Mouse (Mus musculus) kidney, embryonic 14.5 days (tissue): Measurements from ENCODE around the gene Dock4. TPM values are rescaled to one million over a fixed set of nuclear protein-coding genes. Genes with fewer than 3 reads are reported as not detected.
A peak's percentile ranks its signal among the peaks of the same experiment; 100 is the strongest.

Source experiments
- ATAC-seq: fragments of 200-750 bp; cut with Nextera tagmentation; 2 replicates; pipeline ENCODE4 v1.8.0; 2017; ENCODE audit warnings: moderate number of reproducible peaks, mild to moderate bottlenecking, moderate TSS enrichment, moderate library complexity; ENCODE audit not compliant: low FRiP score, low TSS enrichment
- H3K27ac ChIP-seq: fragments of 300-500 bp; sonication (generic); 2 replicates; pipeline ENCODE4 v1.5.1; 2014; ENCODE audit warnings: low read depth, mild to moderate bottlenecking, low read length, moderate library complexity, mixed read lengths
- H3K27me3 ChIP-seq: fragments of 300-500 bp; sonication (generic); 2 replicates; pipeline ENCODE4 v1.6.1; 2014; ENCODE audit warnings: mild to moderate bottlenecking, low read length; ENCODE audit not compliant: control insufficient read depth, insufficient read depth
- H3K36me3 ChIP-seq: fragments of 300-500 bp; sonication (generic); 2 replicates; pipeline ENCODE4 v1.6.1; 2014; ENCODE audit warnings: low read length, mixed read lengths; ENCODE audit not compliant: control insufficient read depth, insufficient read depth
- H3K4me1 ChIP-seq: fragments of 300-500 bp; sonication (generic); 2 replicates; pipeline ENCODE4 v1.6.1; 2014; ENCODE audit warnings: low read length, mixed read lengths; ENCODE audit not compliant: control insufficient read depth, insufficient read depth
- H3K4me2 ChIP-seq: fragments of 300-500 bp; sonication (generic); replicated peaks from 2 replicates; pipeline ENCODE4 v1.6.1; 2014; ENCODE audit warnings: low read depth, mild to moderate bottlenecking, low read length
- H3K4me3 ChIP-seq: fragments of 300-500 bp; sonication (generic); 2 replicates; pipeline ENCODE4 v1.5.1; 2014; ENCODE audit warnings: mild to moderate bottlenecking, low read length
- H3K9ac ChIP-seq: fragments of 300-500 bp; sonication (generic); 2 replicates; pipeline ENCODE4 v1.6.1; 2014; ENCODE audit warnings: low read depth, mild to moderate bottlenecking, low read length, moderate library complexity
- H3K9me3 ChIP-seq: fragments of 300-500 bp; sonication (generic); 2 replicates; pipeline ENCODE4 v1.6.1; 2016; ENCODE audit warnings: low read length; ENCODE audit not compliant: control insufficient read depth
- WGBS: fragments of 180-500 bp; shearing (Covaris S2); extraction: QIAGEN DNeasy Blood & Tissue Kit; methylation state at CpG from one replicate; pipeline ENCODE4 v1.1.7; 2014; 5-methylcytosine and 5-hydroxymethylcytosine counted together
- polyA plus RNA-seq: library from polyadenylated mRNA; unstranded; fragments of >200 nt; fragmentation: Nextera tagmentation; extraction: Ambion mirVana; gene quantifications from 2 replicates; pipeline ENCODE4 v1.2.1, GENCODE M21; 2014

Gene Dock4
- polyA plus RNA-seq, 1 experiment from 2014 or later: 17.9 TPM

DNA sequence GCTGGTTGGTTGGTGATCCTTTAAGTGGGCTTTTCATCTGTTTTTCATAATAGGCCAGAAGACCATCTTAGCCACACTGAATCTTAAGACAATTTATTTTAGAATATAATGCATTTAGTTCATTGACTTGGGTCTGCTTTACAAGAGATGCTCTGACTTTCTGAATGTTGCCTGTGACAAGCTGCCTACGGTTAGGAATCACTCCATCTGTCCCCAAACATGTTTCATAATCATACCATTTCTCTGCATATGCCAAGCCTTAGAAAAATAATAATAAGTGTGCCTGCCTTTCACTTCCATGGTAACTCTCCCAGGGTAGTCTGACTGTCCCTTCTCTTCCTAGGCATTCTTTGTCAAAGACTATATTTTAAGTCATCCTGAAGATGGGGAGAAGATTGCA is 383.5 kb downstream of the Dock4 start:
- no peaks in the 10 kb centered on the region for H3K4me1 ChIP-seq
- no peak overlapping the region for H3K4me3 ChIP-seq
- H3K36me3 ChIP-seq: no peaks in the 10 kb centered on the region
- no peak overlapping the region for H3K4me2 ChIP-seq
- no peak overlapping the region for H3K9ac ChIP-seq
- H3K9me3 ChIP-seq: no peaks in the 10 kb centered on the region
- H3K27me3 ChIP-seq: no peaks in the 10 kb centered on the region
- WGBS: 97% methylated on average over 1 of the region's 1 CpGs
- no peak for ATAC-seq
- no peak overlapping the region for H3K27ac ChIP-seq

DNA sequence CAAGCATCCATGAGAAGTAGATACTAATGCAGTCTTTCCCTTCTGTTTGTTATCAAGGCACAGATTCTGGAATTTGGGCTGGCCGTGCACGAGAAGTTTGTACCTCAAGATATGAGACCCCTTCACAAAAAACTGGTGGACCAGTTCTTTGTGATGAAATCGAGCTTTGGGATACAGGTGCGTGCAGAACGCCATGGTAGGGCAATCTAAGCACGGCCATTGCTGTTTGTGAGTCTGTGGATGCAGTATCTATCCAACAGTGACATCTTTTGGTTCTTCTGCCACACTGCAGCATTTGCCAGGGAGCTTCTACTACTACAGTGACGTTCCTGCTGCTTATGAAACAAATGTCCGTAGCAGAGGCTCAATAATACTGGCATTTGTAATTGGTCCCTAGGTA is 386.4 kb downstream of the Dock4 start:
- Histone ChIP-seq H3K27ac (no peak overlapping the region), H3K4me2 (no peak overlapping the region), H3K9ac (no peak overlapping the region), H3K27me3 (no peaks in the 10 kb centered on the region), H3K4me3 (no peak overlapping the region), H3K36me3 (no peaks in the 10 kb centered on the region; the same call in 1 of the 2 replicates), H3K4me1 (no peaks in the 10 kb centered on the region), H3K9me3 (no peaks in the 10 kb centered on the region)
- no peak for ATAC-seq
- WGBS: 66% methylated on average over 8 of the region's 8 CpGs

DNA sequence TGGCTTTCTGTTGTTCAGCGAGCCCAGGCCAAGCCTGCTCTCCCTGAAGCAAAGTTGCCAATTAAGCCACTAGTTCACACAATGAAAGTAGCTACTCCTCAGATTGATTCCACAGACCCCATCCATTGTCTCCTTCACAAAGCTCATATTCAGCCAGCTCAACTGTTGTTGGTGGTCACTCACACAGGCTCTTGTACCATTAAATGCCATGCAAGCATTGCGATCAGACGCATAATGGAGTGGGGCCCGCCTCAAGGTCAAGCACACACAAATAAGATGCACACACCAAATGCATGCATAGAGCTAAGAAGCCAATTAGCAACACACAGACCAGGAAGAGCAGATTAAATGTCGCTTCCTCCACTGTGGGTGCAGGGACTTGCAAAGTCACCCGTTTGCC is 391.2 kb downstream of the Dock4 start:
- Histone ChIP-seq H3K4me1 (0 out of 2 replicates have a peak, but pooled peaks cover 2% of the 10 kb centered on the region), H3K27me3 (no peaks in the 10 kb centered on the region), H3K36me3 (no peaks in the 10 kb centered on the region; the same call in 1 of the 2 replicates), H3K4me3 (no peak overlapping the region), H3K4me2 (no peak overlapping the region), H3K27ac (no peak overlapping the region), H3K9me3 (no peaks in the 10 kb centered on the region), H3K9ac (no peak overlapping the region)
- ATAC-seq: no peak
- 79% methylated on average over 6 of the region's 6 CpGs for WGBS

DNA sequence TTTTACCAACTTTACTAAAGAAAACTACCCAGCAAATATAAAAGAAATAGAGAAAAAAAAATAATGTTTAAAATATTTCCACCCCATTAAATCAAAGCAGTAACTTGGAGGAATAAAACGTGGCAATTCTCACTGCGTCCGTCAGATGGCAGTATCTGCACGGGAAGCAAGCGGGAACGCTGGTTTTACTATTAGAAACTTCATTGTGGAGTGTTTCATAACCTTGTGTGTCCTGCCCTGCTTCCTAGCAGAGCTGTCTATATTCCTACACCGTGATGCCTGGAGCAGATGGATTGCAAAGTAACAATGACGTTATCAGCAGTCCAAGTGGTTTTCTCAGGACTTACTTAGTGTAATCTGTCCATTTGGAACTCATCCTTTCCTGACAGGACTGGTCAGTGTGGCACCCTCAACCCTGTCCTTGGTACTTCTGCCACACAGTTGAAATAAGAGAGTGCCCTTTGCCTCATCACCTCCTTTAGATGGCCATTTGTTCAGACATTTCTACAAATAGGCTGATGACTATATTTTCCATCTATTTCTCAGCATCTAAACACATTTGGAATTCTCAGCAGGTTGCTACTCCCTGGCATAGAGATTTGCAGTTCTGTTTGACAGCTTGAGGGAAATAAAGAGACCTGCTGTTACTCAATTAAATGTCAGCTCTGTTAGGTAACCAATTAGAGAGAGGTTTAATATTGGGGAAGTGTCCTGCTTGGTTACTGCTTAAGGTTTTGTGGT is 392.0 kb downstream of the Dock4 start:
- Histone ChIP-seq H3K9ac (no peak overlapping the region), H3K4me2 (no peak overlapping the region), H3K9me3 (no peaks in the 10 kb centered on the region), H3K27me3 (no peaks in the 10 kb centered on the region), H3K4me1 (0 out of 2 replicates have a peak, but pooled peaks cover 2% of the 10 kb centered on the region), H3K4me3 (no peak overlapping the region), H3K36me3 (no peaks in the 10 kb centered on the region; the same call in 1 of the 2 replicates), H3K27ac (no peak overlapping the region)
- peak; percentile 73; the same call in 1 of the 2 replicates for ATAC-seq
- WGBS: 2% methylated on average over 8 of the region's 8 CpGs

DNA sequence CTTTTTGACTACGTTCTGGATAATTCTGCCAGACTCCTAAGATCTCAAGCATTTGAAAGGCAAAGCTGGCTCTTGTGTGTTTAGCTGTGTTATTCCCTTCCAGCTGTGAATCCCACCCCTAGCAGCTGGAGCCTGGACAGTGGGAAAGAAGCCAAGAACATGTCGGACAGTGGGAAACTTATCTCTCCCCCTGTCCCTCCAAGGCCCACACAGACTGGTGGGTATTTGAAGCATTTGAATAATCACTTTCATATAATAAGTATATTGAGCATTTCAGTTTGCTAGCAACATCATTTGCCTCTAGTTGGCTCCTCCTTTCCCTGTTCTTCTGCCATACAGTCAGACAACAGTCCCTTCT is 392.6 kb downstream of the Dock4 start:
- H3K27me3 ChIP-seq: no peaks in the 10 kb centered on the region
- 0 out of 2 replicates have a peak, but pooled peaks cover 2% of the 10 kb centered on the region for H3K4me1 ChIP-seq
- H3K4me2 ChIP-seq: no peak overlapping the region
- no peak overlapping the region for H3K4me3 ChIP-seq
- ATAC-seq: no peak
- no peak overlapping the region for H3K9ac ChIP-seq
- 57% methylated on average over 2 of the region's 2 CpGs for WGBS
- H3K9me3 ChIP-seq: no peaks in the 10 kb centered on the region
- no peaks in the 10 kb centered on the region; the same call in 1 of the 2 replicates for H3K36me3 ChIP-seq
- H3K27ac ChIP-seq: no peak overlapping the region

DNA sequence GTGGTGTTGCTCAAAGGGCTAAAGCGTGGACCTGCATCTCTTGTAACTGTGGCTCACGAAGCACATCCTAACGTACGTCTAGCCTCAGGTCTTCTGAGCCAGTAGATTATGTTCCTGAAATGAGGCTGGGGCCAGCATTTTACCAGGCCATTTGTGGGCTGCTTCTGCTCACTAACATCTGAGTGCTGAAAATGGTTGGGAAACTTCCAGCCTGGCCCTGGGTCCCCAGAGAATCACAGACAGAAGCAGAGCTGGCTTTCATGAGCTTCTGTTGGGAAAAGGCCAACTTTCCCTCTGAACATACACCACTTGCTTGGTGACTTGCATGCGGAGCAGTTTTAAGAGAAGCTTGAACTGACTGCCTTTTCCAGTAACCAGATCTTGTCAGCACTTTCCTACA is 393.2 kb downstream of the Dock4 start:
- H3K27me3 ChIP-seq: no peaks in the 10 kb centered on the region
- WGBS: 83% methylated on average over 5 of the region's 5 CpGs
- H3K9ac ChIP-seq: no peak overlapping the region
- no peak overlapping the region for H3K27ac ChIP-seq
- no peak overlapping the region for H3K4me3 ChIP-seq
- no peaks in the 10 kb centered on the region; the same call in 1 of the 2 replicates for H3K36me3 ChIP-seq
- H3K4me1 ChIP-seq: 0 out of 2 replicates have a peak, but pooled peaks cover 2% of the 10 kb centered on the region
- no peaks in the 10 kb centered on the region for H3K9me3 ChIP-seq
- no peak overlapping the region for H3K4me2 ChIP-seq
- no peak for ATAC-seq

DNA sequence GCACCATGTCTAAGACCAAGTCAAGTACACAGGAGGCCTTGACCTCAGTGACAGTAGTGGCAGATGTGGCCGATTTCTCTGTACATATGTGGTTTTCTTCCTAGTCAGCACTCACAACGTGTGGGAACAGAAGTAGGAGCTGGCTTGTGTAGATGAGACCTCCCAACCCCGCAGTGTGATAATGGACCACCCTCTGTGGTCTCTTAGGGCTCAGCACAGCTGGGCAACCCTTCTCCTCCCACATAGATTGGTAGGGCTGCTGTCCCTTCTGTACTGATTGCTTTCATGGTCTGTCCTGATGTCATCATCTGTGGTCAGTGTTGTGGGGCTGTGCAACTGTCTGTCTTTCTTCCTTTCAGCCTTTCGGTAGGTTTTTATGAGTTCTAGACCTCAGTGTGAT is 394.1 kb downstream of the Dock4 start:
- H3K36me3 ChIP-seq: no peaks in the 10 kb centered on the region; the same call in 1 of the 2 replicates
- no peaks in the 10 kb centered on the region for H3K9me3 ChIP-seq
- 75% methylated on average over 4 of the region's 4 CpGs for WGBS
- H3K4me2 ChIP-seq: no peak overlapping the region
- ATAC-seq: no peak
- 0 out of 2 replicates have a peak, but pooled peaks cover 2% of the 10 kb centered on the region for H3K4me1 ChIP-seq
- no peak overlapping the region for H3K4me3 ChIP-seq
- no peak overlapping the region for H3K27ac ChIP-seq
- no peak overlapping the region for H3K9ac ChIP-seq
- H3K27me3 ChIP-seq: no peaks in the 10 kb centered on the region

DNA sequence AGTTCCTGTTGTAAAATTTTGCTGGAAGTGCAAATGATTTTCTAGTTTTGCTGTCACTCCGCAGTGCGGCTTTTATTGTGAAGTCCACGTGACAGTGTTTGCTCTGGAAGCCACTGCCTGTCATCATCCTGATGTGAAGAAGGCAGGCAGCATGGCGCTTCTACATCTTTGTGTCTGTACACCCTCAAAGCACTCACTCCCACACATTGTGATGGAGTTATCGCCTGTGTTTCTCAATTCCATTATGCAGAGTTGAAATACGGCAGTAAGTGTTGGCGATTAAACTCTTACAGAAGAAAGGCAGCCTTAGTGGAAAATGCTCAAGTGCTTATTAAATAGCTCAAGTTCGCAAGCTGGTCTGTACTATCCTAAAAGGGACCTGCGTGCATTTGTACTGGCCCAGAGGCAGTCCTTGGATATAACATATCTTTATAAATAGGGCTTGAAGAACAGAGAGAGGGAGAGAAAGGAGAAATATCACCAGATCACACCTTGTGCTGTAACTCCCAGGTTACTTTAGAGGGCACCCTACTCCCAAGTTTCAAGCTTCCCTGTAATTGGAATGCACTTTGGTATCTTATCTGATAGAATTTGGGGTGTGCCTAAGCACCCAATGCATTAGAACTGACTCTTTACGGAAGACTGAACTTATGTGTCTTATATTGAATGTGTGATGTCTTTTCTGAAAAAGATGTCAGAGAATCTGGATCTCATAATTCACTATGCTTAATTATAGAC is 396.7 kb downstream of the Dock4 start:
- Histone ChIP-seq H3K27ac (no peak overlapping the region), H3K27me3 (no peaks in the 10 kb centered on the region), H3K9ac (no peak overlapping the region), H3K4me3 (no peak overlapping the region), H3K4me1 (0 out of 2 replicates have a peak, but pooled peaks cover 2% of the 10 kb centered on the region), H3K36me3 (no peaks in the 10 kb centered on the region), H3K4me2 (no peak overlapping the region), H3K9me3 (no peaks in the 10 kb centered on the region)
- 81% methylated on average over 10 of the region's 10 CpGs for WGBS
- ATAC-seq: no peak

DNA sequence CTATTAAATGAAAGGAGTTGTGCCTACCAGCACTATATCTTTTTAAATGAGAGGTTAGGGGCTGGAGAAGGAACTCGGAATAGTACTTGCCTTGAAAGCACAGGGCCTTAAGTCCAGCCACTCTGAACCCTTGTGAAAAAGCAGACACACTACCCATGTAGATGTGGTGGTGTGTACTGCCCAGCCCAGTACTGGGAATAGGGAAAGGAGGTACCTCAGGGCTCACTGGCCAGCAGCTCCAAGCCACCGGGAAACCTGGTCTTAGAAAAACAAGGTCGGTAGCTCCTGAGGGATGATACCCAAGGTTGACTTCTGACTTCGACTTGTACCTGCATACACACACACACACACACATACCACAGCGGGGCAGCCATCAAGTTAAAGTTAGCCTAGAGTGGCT is 397.2 kb downstream of the Dock4 start:
- no peak overlapping the region for H3K4me2 ChIP-seq
- no peaks in the 10 kb centered on the region for H3K4me1 ChIP-seq
- no peaks in the 10 kb centered on the region for H3K27me3 ChIP-seq
- ATAC-seq: no peak
- no peak overlapping the region for H3K27ac ChIP-seq
- no peak overlapping the region for H3K9ac ChIP-seq
- no peak overlapping the region for H3K4me3 ChIP-seq
- H3K36me3 ChIP-seq: no peaks in the 10 kb centered on the region
- H3K9me3 ChIP-seq: no peaks in the 10 kb centered on the region
- 74% methylated on average over 5 of the region's 5 CpGs for whole genome bisulfite sequencing
